Mouse (Mus musculus) ovary, postnatal 10 days (tissue): ENCODE measurements at regions not wholly inside any gene's neighbourhood (a gene's known extent, or its start where the extent isn't known, plus 50 kb on each side); places are given as distances from the start of the nearest gene placed in this dataset.

ENCODE experiments used
- DNase-seq: peaks from one replicate; pipeline ENCODE4 v3.0.0; 2022; ENCODE audit warnings: low spot score

DNA sequence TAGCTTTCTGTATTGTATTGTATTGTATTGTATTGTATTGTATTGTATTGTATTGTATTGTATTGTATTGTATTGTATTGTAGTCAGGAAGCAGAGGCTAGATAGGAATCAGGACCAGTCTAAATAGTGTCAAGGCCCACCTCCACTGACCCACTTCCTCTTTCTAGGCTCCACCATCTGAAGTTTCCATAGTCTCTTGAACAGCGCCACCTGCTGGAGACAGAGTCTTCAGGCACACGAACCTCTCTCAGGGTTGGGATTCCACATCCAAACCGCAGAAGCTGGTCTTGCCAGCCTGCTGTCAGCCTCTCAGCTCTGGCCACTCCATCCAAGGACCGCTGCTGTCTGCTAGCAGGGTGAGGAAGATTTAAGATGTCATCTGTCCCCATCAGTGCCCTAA is 234.6 kb downstream of the Cdh26 start:
- DNase-seq = no peak

DNA sequence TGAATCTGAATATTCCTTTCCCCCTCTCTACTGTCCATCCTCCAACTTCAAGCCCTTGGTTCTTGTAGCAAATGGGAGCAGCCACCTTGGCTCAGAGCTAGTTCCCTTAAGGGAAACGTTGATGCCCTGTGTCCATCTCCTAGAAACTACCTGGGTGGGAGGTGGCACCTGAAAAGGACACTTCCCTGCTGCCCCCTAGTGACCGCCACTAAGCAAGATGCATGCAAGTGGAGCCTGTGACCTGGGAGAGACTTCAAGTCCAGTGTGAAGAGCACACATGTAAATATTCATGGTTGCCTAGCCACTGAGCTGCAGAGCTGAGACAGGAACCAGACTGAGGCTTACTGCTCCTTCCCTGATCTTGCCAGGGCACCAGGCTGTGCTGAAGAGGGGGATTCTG is 238.1 kb downstream of the Cdh26 start:
- DNase-seq = no peak

DNA sequence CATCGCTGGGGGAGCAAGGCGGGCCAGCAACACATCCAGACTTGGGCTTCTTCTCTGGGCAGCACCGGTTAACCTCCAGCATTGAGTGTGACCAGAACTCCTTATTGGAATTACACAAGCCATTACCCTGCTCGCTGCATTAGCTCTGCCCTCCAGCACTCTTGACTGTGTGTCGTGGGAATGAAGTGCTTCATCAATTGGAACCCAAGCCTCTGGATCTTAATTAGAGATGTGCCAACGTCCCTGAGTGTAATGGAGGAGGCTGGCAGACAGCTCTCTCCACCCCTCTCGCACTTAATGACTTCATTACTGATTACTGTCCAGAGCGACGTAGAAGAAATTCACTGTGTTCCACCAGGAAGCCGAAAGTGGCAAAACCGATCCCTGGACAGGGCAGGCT is 240.6 kb downstream of the Cdh26 start:
- DNase-seq = no peak

DNA sequence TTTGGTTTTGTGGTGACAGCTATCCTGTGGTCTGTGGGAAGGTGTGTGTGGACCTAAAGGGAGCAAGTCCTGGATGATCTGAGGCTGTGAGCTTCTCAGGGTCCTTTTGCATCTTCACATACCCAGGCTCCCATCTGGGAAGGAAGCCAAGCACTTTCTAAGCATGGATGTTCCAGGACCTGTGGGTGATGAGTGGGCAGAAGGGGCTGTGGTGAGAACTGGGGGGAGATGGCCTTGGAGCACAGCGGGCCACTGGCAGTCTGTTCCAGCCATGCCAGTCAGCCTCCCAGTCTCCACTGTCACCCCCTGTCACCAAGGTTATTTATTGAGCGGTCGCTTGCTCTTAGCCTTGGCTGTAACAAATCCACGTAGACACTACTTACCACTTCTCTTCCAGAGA is 243.3 kb downstream of the Cdh26 start:
- no peak for DNase-seq

DNA sequence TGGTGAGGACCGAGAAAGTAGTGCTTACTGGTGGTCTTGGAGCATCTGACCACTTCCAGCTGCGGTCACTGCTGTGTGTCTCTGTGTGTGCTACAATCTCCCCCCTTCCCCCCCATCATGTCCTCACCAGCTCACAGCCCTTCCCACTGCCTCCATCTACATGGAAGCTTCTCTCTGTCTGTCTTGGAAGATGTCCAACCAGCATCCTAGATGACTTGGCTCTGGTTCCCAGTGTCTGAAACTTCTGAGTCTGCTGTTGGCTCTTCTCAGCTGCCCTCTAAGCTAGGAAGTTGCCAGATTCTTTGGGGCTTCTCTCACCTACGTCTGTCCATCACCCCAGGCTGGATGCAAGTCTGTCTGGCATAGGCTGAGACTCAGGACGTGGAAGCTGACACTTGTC is 244.3 kb downstream of the Cdh26 start:
- no peak for DNase-seq

DNA sequence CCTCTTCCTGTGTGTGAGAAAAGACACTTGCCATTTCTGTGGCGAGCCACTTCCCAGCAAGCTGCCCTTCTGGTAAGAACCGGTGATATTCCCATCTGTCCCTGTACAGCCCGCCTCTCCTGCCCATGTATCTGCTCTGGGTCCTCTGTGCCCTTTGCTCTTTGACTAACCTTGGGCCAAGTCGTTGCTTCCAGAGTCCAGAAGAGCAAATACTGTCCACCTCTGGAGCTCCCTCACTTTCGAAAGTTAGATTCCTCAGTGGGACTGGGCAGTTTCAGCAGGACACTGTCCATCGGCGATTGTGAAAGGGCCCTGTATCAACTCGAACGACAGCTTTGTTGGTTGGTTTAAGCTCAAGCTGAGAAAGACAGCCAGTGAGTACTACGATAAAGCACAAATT is 246.6 kb downstream of the Cdh26 start:
- DNase-seq = no peak

DNA sequence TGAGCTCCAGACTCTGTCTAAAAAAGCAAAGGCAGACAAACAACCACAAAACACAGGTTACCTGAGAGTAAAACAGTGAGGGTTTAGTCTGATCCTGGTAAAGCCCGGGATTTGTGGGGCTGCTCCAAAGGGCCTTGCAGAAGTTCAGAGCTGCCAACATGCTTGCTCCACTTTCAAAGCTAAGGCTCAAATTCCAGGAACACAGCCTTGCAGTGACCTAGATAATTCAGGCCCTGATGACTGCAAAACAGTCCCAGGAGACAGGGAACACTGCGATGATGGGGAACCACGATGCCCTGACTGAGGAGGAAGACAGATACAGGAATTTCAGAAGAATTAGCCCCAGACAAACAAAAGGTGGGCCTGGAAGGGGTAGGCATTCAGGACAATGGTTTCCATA is 250.0 kb downstream of the Cdh26 start:
- DNase-seq = no peak

DNA sequence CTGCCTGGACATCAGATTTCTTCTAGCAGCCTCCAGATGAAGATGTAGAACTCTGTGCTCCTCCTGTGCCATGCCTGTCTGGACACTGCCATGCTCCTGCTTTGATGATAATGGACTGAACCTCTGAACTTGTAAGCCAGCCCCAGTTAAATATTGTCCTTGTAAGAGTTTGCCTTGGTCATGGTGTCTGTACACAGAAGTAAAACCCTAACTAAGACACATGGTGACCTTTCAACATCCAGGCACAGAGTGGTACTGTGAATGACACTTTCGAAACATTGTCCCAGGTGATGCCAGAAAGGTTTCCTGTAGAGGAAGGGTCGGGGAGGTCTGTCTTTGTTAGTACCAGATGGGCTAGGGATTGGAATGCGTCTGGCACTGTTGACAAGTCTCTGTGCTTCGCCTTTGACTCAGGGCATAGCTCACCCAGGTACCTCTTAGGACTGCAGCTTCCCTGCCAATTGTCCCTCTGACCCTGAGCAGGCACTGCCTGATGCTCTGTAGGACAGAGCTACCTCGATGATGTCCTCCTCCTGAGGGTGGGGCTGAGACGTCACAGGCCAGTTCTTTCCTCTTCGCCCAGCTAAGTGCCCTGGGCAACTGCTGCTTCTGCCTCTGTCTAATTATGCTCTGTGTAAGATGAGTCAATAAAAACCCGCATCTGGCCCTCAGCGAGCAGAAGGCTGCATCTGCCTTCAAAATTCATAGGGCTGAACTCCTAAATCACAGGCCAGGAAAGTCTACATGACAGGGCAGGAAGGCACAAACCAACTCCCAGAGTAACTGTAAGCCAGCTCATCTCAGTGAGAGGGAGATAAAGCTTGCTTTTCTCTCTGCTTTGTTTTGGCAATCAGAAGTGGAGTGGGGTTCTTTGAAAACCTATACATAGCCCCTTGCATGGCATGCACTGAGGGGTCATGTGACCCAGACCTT is 254.0 kb downstream of the Cdh26 start:
- no peak for DNase-seq

DNA sequence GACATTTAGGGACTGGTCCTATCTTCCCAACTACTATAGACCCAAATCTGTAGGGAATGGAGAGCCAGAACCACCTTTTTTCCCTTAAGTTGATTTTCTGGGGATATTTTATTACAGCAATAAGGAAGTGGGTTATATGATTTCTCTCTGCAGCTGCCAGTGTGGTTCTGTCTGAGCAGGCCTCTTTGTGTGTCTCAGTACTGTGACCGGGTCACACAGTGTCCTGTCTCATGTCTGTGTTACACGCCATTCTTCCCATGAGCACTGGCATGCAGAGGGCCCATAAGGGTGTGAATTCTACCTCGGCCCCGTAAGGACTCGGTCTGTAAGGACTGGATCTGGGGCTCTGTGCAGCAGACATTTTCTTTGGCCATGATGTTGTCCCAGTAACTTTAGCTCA is 254.9 kb downstream of the Cdh26 start:
- DNase-seq = no peak

DNA sequence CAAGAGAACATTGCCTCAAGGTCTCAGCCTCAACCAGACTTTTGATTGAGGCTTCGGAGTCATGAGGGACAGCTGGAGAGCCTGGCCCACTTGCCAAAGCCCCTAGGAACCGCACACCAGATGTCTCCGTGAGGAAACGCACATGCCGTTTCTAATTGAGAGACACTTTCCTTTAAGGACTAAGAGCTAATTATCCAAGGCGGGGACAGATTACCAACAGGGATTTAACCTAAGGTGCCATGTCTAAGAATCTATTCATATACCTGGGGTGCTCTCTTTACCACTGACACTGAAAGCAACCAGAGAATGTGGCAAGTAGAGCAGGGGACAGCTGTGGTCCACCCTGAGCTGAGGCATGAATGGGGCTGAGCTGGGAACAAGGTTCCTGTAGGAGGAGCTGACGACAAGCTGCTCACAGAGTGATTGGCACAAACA is 255.9 kb downstream of the Cdh26 start:
- no peak for DNase-seq

DNA sequence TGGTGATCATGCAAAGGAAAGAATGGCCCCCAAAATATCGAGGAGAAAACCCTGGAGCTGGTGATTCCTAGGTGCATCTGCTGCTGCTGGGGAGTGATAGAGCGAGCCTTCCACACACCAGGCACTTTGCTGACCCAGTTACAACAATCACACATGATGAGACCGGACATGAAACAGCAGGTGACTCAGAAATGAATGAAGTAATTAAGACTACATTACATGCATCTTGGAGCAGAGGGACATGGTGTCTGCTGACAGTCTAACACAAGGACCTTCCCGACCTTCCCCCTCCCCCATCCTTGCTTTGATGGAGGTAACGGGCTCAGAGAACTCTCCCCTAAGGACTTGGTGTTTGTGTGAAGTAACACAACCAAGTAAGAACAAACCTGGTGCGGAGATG is 258.3 kb downstream of the Cdh26 start:
- no peak for DNase-seq

DNA sequence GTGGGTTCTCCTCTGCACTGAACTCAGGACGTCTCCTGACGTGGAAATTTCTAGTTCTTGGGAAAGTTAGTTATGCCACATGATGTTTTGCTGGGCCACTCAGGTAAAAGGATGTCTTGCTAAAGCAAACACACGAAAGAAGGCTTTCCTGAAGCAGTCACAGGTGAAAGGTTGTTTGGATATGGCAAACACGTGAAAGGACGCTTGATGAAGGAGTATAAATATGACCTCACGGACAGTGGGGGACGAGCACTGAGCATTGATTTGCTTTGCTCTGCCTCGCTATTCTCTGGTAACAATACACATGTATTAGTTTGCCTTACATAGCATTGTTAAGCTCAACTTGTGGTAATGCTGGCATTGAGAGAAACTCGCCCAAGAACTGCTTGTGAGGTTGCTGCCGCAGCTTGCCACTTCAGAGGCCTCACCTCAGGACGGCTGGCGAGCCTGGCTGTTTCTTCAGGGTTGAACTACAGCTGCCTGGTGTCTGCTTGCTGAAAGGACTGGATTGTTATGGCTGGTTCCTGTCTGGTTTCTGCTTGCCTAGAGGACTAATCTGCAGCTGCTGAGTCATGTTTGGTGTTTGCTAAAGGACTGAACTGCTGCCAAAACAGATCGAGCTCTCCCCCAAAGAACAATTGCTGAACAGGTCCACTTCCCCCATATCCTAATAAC is 261.0 kb downstream of the Cdh26 start:
- no peak for DNase-seq

DNA sequence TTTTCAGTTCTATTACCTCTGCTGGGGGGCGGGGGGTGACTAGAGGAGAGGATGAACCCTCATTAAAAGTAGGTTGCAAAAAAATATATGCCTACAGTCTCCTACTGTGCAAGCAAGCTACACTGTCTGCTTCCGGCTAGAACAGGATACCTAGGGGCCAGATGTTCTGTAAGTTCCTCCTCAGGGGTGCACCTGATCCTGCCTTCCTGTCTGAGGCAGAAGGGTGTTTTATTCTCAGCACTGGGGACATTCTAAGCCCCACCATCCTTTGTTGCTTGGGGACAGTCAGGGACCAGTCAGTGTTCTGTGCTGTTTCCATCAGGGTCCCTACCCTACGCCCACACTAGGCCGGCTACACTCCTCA is 261.5 kb downstream of the Cdh26 start:
- no peak for DNase-seq

DNA sequence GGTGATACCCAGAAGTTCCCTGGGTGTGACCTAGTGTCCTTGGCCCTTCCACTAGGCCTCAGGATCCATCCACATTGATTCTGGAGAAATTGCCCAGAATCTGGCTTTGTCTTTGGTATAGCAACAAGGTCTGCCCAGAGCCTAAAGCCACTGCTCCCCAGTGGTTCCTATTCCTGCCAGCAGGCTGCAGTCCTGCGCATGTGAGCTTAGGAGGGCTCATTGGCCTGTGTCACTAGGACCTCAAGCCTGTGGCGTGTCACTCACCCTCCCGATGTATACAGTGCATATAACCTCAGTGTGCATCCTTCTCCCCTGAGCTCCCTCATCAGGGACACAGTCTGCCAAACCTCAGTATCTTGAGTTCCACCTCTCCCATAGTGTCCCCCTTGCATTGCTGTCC is 261.9 kb downstream of the Cdh26 start:
- no peak for DNase-seq

DNA sequence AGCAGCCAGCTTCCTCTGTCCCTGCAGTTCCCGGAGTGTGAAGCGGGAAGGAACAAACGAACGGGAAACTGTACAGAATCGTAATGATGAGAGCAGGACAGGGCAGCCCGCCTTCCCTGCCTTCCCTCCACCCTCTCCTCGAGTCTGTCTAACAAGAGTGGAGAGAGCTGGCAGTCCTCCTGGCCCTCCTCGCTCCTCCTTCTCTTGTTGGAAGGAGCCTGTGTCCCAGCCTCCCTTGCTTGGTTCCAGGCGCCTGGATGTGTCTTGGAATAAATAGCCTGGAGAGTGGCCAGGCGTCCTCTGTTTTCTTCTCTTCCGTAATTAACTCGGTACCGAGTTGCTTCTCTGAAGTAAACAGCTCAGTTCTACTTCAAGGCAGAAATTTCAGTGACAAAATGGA is 268.3 kb downstream of the Cdh26 start:
- peak; percentile 22 for DNase-seq

DNA sequence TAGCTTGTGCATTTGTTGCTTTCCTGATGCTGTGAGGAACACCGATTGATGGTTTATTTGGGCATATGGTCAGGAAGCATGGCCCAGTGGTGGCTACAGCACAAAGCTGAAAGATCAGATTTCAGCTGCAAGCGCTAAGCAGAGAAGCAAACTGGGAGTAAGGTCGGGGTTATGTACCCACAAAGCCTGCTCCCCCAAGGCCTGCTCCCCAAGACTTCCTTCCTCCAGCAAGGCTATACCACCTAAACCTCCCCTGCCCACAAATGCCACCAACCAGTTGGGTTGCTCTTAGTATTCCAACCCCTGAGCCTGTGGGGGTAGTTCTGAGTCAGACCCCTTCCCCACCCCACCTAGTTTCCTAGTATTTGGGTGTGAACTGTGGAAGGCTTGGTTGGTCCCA is 270.5 kb downstream of the Cdh26 start:
- DNase-seq = no peak

DNA sequence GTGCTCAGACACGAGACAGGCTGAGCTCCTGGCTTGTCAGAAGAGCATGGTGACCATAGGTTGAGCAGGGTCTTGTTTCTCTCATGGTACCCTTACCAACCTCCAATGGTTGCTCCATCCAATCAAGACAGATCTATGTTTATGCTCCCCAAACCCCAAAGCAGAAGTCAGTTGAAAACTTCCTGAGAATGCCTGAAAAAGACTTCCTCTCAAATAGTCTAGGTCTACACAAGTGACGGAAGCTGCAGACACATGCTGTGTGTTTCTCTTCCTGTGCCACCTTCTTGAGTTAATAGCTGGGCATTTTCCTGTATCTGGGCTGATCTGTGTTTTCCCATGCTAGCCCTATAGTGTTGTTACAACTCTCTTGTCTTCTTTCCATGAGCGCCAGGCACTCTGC is 274.2 kb downstream of the Cdh26 start:
- no peak for DNase-seq

DNA sequence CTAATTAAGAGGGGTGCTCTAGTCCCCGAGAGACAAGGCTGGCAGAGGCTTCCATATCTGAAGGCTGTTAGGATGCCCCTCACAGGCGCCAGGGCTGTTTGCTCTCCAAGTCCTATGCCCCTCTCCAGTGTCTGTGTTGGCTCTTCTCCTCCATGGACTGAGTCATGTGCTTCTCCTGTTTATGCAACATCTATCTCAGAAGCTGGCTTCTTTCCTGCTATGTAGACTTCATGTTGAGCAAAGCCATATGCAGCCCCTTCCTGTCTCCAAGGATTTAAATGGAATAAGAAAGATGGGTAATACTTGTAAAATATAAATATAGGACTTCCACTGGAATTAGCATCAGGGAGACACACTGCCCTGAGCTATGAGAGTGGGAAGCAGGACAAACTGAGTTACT is 278.3 kb downstream of the Cdh26 start:
- DNase-seq = no peak

DNA sequence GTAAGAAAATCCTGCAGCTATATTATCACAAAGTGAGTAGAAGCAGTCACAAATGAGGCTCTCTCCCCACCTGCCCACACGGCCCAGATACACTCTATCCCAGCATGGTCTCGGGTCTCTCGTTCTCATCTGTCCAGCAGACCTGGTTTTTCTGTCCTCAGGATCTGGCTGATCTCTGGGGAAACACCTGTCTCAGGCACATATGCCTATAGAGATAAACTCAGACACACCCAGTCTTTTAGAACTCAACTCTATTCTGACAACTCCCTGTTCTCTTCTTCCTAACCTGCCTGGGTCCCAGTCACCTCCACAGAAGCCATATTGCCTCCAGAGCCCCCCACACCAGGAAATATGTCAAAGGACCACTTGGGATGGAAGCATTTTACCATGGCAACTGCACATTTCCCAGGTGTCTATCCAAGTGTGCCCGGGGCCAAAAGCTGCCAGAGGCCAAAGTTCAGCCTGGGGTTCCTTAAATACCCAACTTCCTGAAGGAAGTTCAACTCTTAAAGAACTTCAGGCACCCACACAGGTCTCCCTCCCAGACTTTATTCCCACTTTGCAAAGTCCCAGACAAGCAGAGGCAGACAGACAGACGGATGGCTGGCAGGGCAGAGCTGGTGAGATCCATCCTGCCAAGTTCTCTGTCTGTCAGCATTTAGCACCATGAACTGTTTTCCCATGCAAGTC is 279.0 kb downstream of the Cdh26 start:
- no peak for DNase-seq

DNA sequence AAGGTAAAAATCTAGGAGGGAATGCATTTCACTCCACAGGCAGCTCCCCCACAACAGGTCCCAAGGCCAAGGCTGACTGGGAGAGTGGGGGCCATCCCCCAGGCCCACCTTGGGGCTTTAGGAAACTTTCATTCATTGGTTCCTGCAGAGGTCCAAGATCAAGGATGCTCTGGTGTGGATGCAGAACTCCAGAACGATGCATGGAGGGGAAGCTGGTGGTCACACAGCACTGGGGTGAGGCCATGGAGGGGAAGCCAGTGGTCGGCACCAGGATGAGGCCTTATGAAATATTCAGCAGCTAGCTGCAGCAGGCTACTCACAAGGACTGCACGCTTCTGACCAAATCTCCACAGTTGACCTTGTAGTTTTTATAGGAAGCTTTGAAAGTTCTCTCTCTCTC is 279.7 kb downstream of the Cdh26 start:
- no peak for DNase-seq

DNA sequence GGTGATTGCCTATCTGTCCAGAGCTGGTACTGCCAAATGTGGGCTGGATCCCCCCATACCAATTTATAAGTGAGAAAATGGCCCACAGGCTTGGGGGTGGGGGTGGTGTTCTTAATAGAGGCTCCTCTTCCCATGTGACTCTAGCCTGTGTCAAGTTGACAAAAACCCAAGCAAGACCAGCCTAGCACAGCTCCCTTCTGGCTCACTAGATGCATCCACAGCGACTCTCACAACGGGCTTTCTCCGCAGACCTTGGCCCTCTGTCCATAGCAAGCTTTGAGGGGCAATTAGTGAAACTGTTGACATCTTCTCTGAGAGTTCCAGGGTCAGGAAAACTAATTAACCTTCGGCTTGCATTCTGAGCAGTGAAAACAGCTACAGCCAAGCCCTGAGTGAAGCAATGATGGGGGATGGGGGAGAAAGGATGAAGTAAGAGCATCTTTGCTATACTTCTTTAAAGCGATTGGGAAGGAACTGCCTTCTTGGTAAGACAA is 281.3 kb downstream of the Cdh26 start:
- no peak for DNase-seq

DNA sequence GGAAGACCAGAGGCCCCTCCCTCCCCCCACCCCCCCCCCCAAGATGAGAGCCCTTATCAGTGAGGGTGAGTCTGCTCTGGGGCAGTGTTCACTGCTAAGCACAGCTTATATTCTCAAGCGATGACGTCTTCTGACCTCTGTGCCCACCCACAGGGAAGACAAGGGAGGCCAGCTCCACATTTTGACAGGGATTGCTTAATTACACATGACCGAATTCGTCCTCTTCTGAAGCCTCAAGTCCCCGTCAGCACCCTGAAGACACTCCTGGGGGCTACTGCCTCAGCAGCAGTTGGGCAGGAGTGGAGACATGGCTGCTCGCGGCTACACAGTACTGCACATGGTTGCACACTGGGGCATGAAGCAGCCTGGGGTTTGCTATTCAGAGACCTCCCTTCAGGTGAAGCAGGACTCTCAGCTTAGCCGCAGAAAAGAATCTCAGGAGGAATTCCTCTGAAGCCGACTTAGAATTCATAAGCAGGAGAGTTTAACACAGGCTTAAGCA is 282.1 kb downstream of the Cdh26 start:
- no peak for DNase-seq
